Comparison of ENCODE assay signal across 8 mouse cellular contexts in the genomic region with DNA sequence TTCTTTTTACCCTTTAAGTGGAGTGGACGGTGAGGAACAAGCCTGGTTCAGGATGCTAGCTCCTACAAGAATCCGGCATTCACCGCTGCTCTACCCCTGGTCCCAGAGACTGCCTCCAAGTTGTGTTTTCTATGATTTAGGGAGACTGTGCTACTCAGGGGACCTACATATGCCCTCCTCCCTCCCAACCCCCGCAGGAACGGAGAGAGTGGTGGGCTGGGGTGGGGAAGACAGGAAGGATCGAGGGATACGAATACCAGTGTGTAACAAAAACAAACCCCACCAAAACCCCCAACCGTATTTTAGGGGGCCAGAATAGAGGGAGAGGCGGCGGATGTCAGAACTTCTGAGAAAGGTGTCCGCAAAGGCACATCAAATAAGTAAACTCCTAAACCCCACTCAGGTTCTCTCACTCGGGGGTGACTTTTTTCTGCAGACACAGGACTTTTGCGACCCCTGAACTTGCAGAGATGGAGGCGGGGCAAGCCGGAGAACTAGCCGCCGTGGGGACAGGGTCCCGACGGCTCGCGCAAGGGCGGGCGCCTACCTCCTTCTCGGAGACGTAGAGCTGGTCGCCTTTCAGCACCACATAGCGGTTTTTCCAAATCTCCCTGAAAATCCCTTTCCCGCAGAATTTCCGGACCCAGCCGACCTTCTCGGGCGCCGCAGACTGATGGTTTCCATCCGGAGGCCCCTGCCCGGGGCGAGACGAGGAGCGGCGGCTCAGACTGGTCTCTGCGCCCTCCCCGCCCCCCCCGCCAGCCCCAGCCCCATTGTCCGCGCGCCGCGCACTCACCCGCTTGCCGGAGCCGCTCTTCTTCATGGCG. TPM values are rescaled to one million over a fixed set of nuclear protein-coding genes. Genes with fewer than 3 reads are reported as not detected.
A peak's percentile ranks its signal among the peaks of the same experiment; 100 is the strongest.
DNase-seq lines count a peak whose midpoint lies in the region; ATAC-seq and TF ChIP-seq lines count a peak whose summit lies in the region.

No protein-coding gene starts in this region.

- peak overlapping the region; percentile 89 for H3K27ac ChIP-seq in gastrocnemius, adult 2 months
- peak overlapping the region; percentile 92 for H3K27ac ChIP-seq in cerebellum, adult 2 months (ENCODE audit: insufficient read depth, low read length)
- peak overlapping the region; percentile 97 to 98 for H3K27ac ChIP-seq in heart, embryonic 14.5 days (replicated peaks in 1 of 2; ENCODE audit: control insufficient read depth in 1 of 2, insufficient read depth in 1 of 2, low read depth in 2 of 2, low read length in 2 of 2)
- peak overlapping the region; percentile 99 for H3K27ac ChIP-seq in limb, embryonic 11.5 days (replicated peaks; ENCODE audit: low read depth, low read length)
- H3K27ac ChIP-seq in neural tube, embryonic 11.5 days (ENCODE audit: low read depth, low read length), result peak overlapping the region; percentile 99

- no peaks in the 10 kb centered on the region for H3K27me3 ChIP-seq in cerebellum, adult 2 months (ENCODE audit: control insufficient read depth, insufficient read depth, low read length)
- H3K27me3 ChIP-seq in heart, embryonic 14.5 days (ENCODE audit: control insufficient read depth, insufficient read depth, low read length), result no peaks in the 10 kb centered on the region
- H3K27me3 ChIP-seq in limb, embryonic 11.5 days (ENCODE audit: control insufficient read depth, insufficient read depth, low read length), result no peaks in the 10 kb centered on the region
- no peaks in the 10 kb centered on the region for H3K27me3 ChIP-seq in neural tube, embryonic 11.5 days (ENCODE audit: control insufficient read depth, insufficient read depth, low read length)

- no peak for TF ChIP-seq CTCF in gastrocnemius, adult 2 months (IDR thresholded peaks at IDR 0.05)
- TF ChIP-seq CTCF in cerebellum, adult 2 months (IDR thresholded peaks at IDR 0.05; ENCODE audit: borderline replicate concordance, insufficient read depth, low read depth, low read length), result no peak

- peaks cover 33% of the 10 kb centered on the region for H3K4me1 ChIP-seq in cerebellum, adult 2 months (ENCODE audit: control insufficient read depth, insufficient read depth, low read length)
- H3K4me1 ChIP-seq in heart, embryonic 14.5 days (ENCODE audit: control insufficient read depth in 2 of 2, insufficient read depth in 2 of 2, low read length in 2 of 2), result peaks cover 31 to 52% of the 10 kb centered on the region in 2 experiments
- peaks cover 27% of the 10 kb centered on the region for H3K4me1 ChIP-seq in limb, embryonic 11.5 days (ENCODE audit: control insufficient read depth, insufficient read depth, low read length)
- H3K4me1 ChIP-seq in neural tube, embryonic 11.5 days (ENCODE audit: control insufficient read depth, insufficient read depth, low read length), result peaks cover 21% of the 10 kb centered on the region

- H3K4me2 ChIP-seq in heart, embryonic 14.5 days (ENCODE audit: low read length), result peak overlapping the region; percentile 82
- peak overlapping the region; percentile 91 for H3K4me2 ChIP-seq in limb, embryonic 11.5 days (ENCODE audit: low read depth, severe bottlenecking)
- H3K4me2 ChIP-seq in neural tube, embryonic 11.5 days (ENCODE audit: low read depth), result peak overlapping the region; percentile 73

- intact Hi-C loops in gastrocnemius, adult 2 months (cut with DNase I), result no loop called here
- intact Hi-C loops in gastrocnemius, postnatal 14 days (cut with DNase I; ENCODE audit: low total_unique reads), result no loop called here

- no peaks in the 10 kb centered on the region for H3K9me3 ChIP-seq in heart, embryonic 14.5 days (ENCODE audit: control insufficient read depth, low read length)
- H3K9me3 ChIP-seq in limb, embryonic 11.5 days (ENCODE audit: control insufficient read depth, low read length), result no peaks in the 10 kb centered on the region
- H3K9me3 ChIP-seq in neural tube, embryonic 11.5 days (ENCODE audit: control insufficient read depth, low read length), result no peaks in the 10 kb centered on the region

- no peak for DNase-seq in gastrocnemius, adult 2 months
- no peak for DNase-seq in gastrocnemius, postnatal 14 days
- DNase-seq in A20 (ENCODE audit: low read depth, low spot score), result peak; percentile 69
- peak; percentile 65 to 79 for DNase-seq in cerebellum, adult 2 months
- peak; percentile 80 for DNase-seq in limb, embryonic 11.5 days (ENCODE audit: low spot score)
- peak; percentile 73 for DNase-seq in neural tube, embryonic 11.5 days (ENCODE audit: low spot score)
- DNase-seq in layer of hippocampus, postnatal 25 days (ENCODE audit: extremely low spot score in 1 of 2, low spot score in 1 of 2), result no peak

- TF ChIP-seq POLR2A in cerebellum, adult 2 months (IDR thresholded peaks at IDR 0.05; ENCODE audit: borderline replicate concordance, insufficient read depth, low read length), result 0 out of 2 replicates have a peak, but pooled peaks have one; percentile 7

- peak; percentile 24; the same call in 1 of the 2 replicates for ATAC-seq in heart, embryonic 14.5 days (ENCODE audit: insufficient number of reproducible peaks, insufficient read depth, low FRiP score, low read depth)
- peak; percentile 73 for ATAC-seq in limb, embryonic 11.5 days (ENCODE audit: insufficient number of reproducible peaks, low FRiP score, low TSS enrichment, low read depth)
- ATAC-seq in neural tube, embryonic 11.5 days (ENCODE audit: insufficient read depth, low FRiP score, low TSS enrichment), result peak; percentile 67

- peak overlapping the region; percentile 92 for H3K4me3 ChIP-seq in gastrocnemius, adult 2 months
- peak overlapping the region; percentile 88 for H3K4me3 ChIP-seq in cerebellum, adult 2 months (replicated peaks; ENCODE audit: insufficient read depth, low read depth, low read length)
- peak overlapping the region; percentile 68 to 92 for H3K4me3 ChIP-seq in heart, embryonic 14.5 days (ENCODE audit: control insufficient read depth in 1 of 2, insufficient read depth in 1 of 2, low read depth in 1 of 2, low read length in 2 of 2)
- peak overlapping the region; percentile 90 for H3K4me3 ChIP-seq in limb, embryonic 11.5 days (ENCODE audit: low read depth, low read length)
- peak overlapping the region; percentile 86 for H3K4me3 ChIP-seq in neural tube, embryonic 11.5 days (ENCODE audit: low read depth, low read length)

- peak overlapping the region; percentile 97 for H3K9ac ChIP-seq in heart, embryonic 14.5 days (ENCODE audit: low read length)
- H3K9ac ChIP-seq in limb, embryonic 11.5 days (ENCODE audit: low read length), result peak overlapping the region; percentile 100
- peak overlapping the region; percentile 99 for H3K9ac ChIP-seq in neural tube, embryonic 11.5 days (ENCODE audit: low read length)

- 1% methylated on average over 50 of the region's 51 CpGs for WGBS in cerebellum, adult 2 months
- 0% methylated on average over 46 of the region's 51 CpGs for WGBS in heart, embryonic 14.5 days
- under 1% methylated on average over 49 of the region's 51 CpGs for WGBS in limb, embryonic 11.5 days
- under 1% methylated on average over 40 of the region's 51 CpGs for WGBS in neural tube, embryonic 11.5 days

- H3K36me3 ChIP-seq in heart, embryonic 14.5 days (ENCODE audit: control insufficient read depth, insufficient read depth, low read length), result peaks cover 27% of the 10 kb centered on the region
- peaks cover 11% of the 10 kb centered on the region; the same call in 1 of the 2 replicates for H3K36me3 ChIP-seq in limb, embryonic 11.5 days (ENCODE audit: control insufficient read depth, insufficient read depth, low read length)
- H3K36me3 ChIP-seq in neural tube, embryonic 11.5 days (ENCODE audit: control insufficient read depth, insufficient read depth, low read length), result peaks cover 8% of the 10 kb centered on the region

RNA-seq across cellular contexts. Expression of a gene that starts 0.6 kb away (rescaled TPM):
- total RNA-seq in gastrocnemius, adult 2 months (2021), result 10 to 100 TPM; 14.2 to 19.3 TPM
- total RNA-seq in gastrocnemius, postnatal 14 days (2021), result 10 to 100 TPM; 30.0 to 50.8 TPM
- polyA plus RNA-seq in cerebellum, adult 2 months (2012; rRNA removed), result 155 and 160 TPM in 2 replicates
- polyA plus RNA-seq in heart, embryonic 14.5 days (2014; fragmentation: Nextera tagmentation; extraction: Ambion mirVana), result 65.0 and 73.7 TPM in 2 replicates
- 78.3 and 82.7 TPM in 2 replicates for polyA plus RNA-seq in limb, embryonic 11.5 days (2014; fragmentation: Nextera tagmentation; extraction: Ambion mirVana)
- 72.8 and 79.5 TPM in 2 replicates for polyA plus RNA-seq in neural tube, embryonic 11.5 days (2014; fragmentation: Nextera tagmentation; extraction: Ambion mirVana)
- total RNA-seq in layer of hippocampus, postnatal 25 days (2021), result 10 to 100 TPM; 37.0 to 41.3 TPM

Comparison
In these comparisons a context has a peak if more than half of its experiments do, and no peak if none do; other contexts are left out.
1. DNase-seq: peak in A20 (single experiment), cerebellum, adult 2 months (2 of 2), limb, embryonic 11.5 days (single experiment) and neural tube, embryonic 11.5 days (single experiment); none in gastrocnemius, adult 2 months (single experiment), gastrocnemius, postnatal 14 days (single experiment) and layer of hippocampus, postnatal 25 days (0 of 2).
2. Peak in every context shown above with its lines, with median percentiles within 50 percentile points of each other: H3K27ac ChIP-seq, H3K4me3 ChIP-seq, ATAC-seq, H3K4me2 ChIP-seq and H3K9ac ChIP-seq.